Mouse (Mus musculus) kidney, embryonic 16.5 days (tissue): ENCODE results near the gene Cdc42ep4. TPM values are rescaled to one million over a fixed set of nuclear protein-coding genes. Genes with fewer than 3 reads are reported as not detected.

Source experiments
- ATAC-seq: fragments of 200-750 bp; cut with Nextera tagmentation; 2 replicates; pipeline ENCODE4 v1.8.0; 2017; ENCODE audit warnings: moderate TSS enrichment; ENCODE audit not compliant: low FRiP score, low TSS enrichment
- H3K27ac ChIP-seq: fragments of 300-500 bp; sonication (generic); 2 replicates; pipeline ENCODE4 v1.5.1; 2014; ENCODE audit warnings: low read length
- H3K27me3 ChIP-seq: fragments of 300-500 bp; sonication (generic); 2 replicates; pipeline ENCODE4 v1.6.1; 2014; ENCODE audit warnings: low read length, control low read depth, mixed read lengths; ENCODE audit not compliant: insufficient read depth
- H3K36me3 ChIP-seq: fragments of 300-500 bp; sonication (generic); 2 replicates; pipeline ENCODE4 v1.6.1; 2014; ENCODE audit warnings: low read length, control low read depth, mixed read lengths; ENCODE audit not compliant: insufficient read depth
- H3K4me1 ChIP-seq: fragments of 300-500 bp; sonication (generic); 2 replicates; pipeline ENCODE4 v1.6.1; 2014; ENCODE audit warnings: low read length, control low read depth, mixed read lengths; ENCODE audit not compliant: insufficient read depth
- H3K4me2 ChIP-seq: fragments of 300-500 bp; sonication (generic); replicated peaks from 2 replicates; pipeline ENCODE4 v1.6.1; 2014; ENCODE audit warnings: low read depth, low read length
- H3K4me3 ChIP-seq: fragments of 300-500 bp; sonication (generic); 2 replicates; pipeline ENCODE4 v1.5.1; 2014; ENCODE audit warnings: mild to moderate bottlenecking, low read length
- H3K9ac ChIP-seq: fragments of 300-500 bp; sonication (generic); replicated peaks from 2 replicates; pipeline ENCODE4 v1.6.1; 2014; ENCODE audit warnings: low read length
- H3K9me3 ChIP-seq: fragments of 300-500 bp; sonication (generic); 2 replicates; pipeline ENCODE4 v1.6.1; 2016; ENCODE audit warnings: low read length, control low read depth
- WGBS: fragments of 180-500 bp; shearing (Covaris S2); extraction: QIAGEN DNeasy Blood & Tissue Kit; methylation state at CpG from one replicate; pipeline ENCODE4 v1.1.7; 2014; 5-methylcytosine and 5-hydroxymethylcytosine counted together
- polyA plus RNA-seq: library from polyadenylated mRNA; unstranded; fragments of >200 nt; fragmentation: Nextera tagmentation; extraction: Ambion mirVana; gene quantifications from 2 replicates; pipeline ENCODE4 v1.2.1, GENCODE M21; 2015

Gene Cdc42ep4
- 73.9 and 74.5 TPM in 2 replicates for polyA plus RNA-seq

- H3K36me3 ChIP-seq = no peaks in the 10 kb centered on the region
- peaks cover 43% of the 10 kb centered on the region for H3K4me1 ChIP-seq
- H3K9ac ChIP-seq = peak within 1 kb of the TSS; percentile 84
- WGBS = under 1% methylated on average over 44 of the region's 44 CpGs
- peak; percentile 83 for ATAC-seq
- H3K4me3 ChIP-seq = peak within 1 kb of the TSS; percentile 84
- no peaks in the 10 kb centered on the region for H3K27me3 ChIP-seq
- H3K9me3 ChIP-seq = no peaks in the 10 kb centered on the region
- peak within 1 kb of the TSS; percentile 82 for H3K4me2 ChIP-seq
- H3K27ac ChIP-seq = peak within 1 kb of the TSS; percentile 94
Measured at GRCm38 (mm10) chr11:113751484-113752084, at the start of gene Cdc42ep4. Gene Cdc42ep4, minus strand, starts transcription at chr11:113751881.

DNA sequence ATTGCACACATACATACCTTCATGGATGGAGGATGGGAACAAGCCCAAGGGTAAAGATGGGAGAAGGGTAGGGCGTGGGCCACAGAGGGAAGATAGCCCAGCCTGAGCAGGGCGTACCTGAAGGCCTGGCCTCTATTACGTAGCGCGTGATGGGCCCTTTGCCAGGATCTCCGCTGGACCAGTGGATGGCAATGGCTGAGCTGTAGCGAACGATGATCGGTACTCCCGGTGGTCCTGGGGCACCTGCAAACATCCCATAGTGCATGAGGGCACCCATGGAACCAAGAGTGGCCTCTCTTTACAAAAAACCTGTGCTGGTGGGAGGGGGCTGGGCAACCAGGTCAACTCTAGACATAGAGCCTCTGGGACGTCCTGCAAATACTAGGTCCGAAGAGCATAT, 48.3 kb upstream of the Cdc42ep4 start:
- 94% methylated on average over 12 of the region's 12 CpGs for WGBS
- Histone ChIP-seq H3K9me3 (no peaks in the 10 kb centered on the region), H3K4me3 (no peak overlapping the region), H3K27me3 (no peaks in the 10 kb centered on the region), H3K4me1 (peaks cover 41% of the 10 kb centered on the region), H3K36me3 (0 out of 2 replicates have a peak, but pooled peaks cover 3% of the 10 kb centered on the region), H3K9ac (no peak overlapping the region), H3K27ac (no peak overlapping the region), H3K4me2 (no peak overlapping the region)
- no peak for ATAC-seq

GRCm38 (mm10) chr11:113799041-113799447, 47.4 kb upstream of the Cdc42ep4 start:
- Histone ChIP-seq H3K4me2 (no peak overlapping the region), H3K36me3 (0 out of 2 replicates have a peak, but pooled peaks cover 3% of the 10 kb centered on the region), H3K27me3 (no peaks in the 10 kb centered on the region), H3K27ac (no peak overlapping the region), H3K9me3 (no peaks in the 10 kb centered on the region), H3K9ac (no peak overlapping the region), H3K4me1 (peaks cover 41% of the 10 kb centered on the region), H3K4me3 (no peak overlapping the region)
- ATAC-seq = no peak
- WGBS = 50% methylated on average over 14 of the region's 14 CpGs

DNA sequence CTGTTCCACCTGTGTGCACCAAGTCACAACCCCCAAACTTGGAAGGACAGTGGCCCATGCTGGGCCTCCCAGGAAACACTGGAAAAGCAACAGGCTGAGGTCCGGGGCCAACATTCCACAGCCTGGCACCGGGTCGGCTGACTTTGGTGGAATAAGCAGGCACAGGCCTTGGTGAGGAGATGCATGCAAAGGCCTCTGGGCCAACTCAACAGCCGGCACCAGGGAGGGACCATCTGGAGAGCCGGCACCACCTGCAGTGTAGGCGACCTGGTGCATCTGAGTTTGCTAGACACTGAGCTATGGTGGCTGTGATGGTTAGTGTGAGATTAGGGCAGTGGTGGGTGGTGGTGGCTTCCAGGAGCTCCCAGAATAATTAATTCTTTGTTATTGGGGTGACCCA, 46.3 kb upstream of the Cdc42ep4 start:
- no peak for ATAC-seq
- peaks cover 38% of the 10 kb centered on the region for H3K4me1 ChIP-seq
- H3K4me3 ChIP-seq = no peak overlapping the region
- H3K4me2 ChIP-seq = no peak overlapping the region
- 60% methylated on average over 6 of the region's 6 CpGs for WGBS
- no peak overlapping the region for H3K27ac ChIP-seq
- H3K9me3 ChIP-seq = no peaks in the 10 kb centered on the region
- 0 out of 2 replicates have a peak, but pooled peaks cover 3% of the 10 kb centered on the region for H3K36me3 ChIP-seq
- H3K27me3 ChIP-seq = no peaks in the 10 kb centered on the region
- no peak overlapping the region for H3K9ac ChIP-seq

DNA sequence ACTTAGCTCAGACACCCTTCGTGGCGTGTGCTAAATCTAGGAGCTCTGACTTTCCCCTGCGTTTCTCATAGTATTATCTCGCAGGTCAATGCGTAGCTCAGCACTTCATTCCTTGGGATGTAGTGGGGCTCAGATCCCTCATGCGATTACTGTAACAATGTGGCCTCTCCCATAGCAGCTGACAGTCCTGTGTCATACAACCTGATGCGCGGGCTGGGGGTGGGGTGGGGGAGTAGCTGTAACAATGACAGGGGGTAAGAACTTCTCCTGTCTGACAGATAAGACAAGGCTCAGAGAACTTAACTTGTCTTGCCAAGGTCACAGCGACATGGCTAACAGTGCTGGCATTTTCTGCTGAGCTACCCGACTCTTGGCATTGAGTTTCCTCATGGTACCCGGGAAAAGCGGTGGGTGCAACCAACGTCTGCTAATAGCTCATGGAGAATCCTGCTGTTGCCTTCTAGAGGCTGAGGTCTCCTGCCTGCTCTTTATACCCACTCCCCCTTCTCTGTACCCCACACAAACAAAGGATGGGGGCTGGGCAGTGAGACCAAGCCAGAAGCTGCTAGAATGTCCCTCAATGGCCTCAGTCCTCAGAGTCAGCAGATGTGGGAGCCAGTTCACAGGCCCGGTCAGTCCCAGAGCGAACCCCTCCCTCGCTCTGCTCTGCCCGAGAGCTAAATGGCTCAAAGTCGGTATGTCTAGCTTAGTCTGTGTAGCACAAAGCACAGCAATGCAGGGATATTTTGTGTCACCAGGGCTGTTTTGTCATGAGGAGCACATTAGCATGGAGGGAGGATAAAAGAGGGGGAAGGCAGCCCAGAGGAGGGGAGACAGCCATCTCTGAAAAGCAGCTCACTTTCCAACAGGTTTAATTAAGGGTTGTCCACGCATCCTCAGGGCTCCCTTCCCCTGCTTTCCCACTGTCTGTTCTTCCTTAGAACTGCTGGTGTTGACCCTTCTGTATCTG, 45.6 kb upstream of the Cdc42ep4 start:
- Histone ChIP-seq H3K27ac (no peak overlapping the region), H3K9ac (no peak overlapping the region), H3K4me1 (peaks cover 31% of the 10 kb centered on the region), H3K36me3 (0 out of 2 replicates have a peak, but pooled peaks cover 3% of the 10 kb centered on the region), H3K4me3 (no peak overlapping the region), H3K4me2 (no peak overlapping the region), H3K9me3 (no peaks in the 10 kb centered on the region), H3K27me3 (no peaks in the 10 kb centered on the region)
- WGBS = 46% methylated on average over 19 of the region's 19 CpGs
- ATAC-seq = no peak

DNA sequence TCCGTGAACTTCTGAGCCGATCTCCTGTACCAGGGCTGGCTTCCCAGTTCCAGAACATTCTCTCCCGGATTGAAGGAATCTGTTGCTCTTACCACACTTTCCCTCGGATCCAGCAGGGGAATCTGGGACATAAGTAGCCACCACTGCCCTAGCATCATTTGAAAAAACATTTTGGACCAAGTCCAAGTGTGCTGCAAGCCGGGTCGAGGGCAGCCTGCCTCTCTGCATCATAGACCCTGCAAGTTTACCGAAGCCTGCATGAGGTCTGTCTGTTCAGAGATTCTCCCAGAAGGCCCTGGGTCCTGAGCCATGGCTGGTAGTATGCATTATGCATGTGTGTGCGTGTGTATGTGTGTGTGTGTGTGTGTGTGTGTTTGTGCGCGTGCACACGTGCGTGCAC, 44.2 kb upstream of the Cdc42ep4 start:
- Histone ChIP-seq H3K4me1 (peaks cover 33% of the 10 kb centered on the region), H3K36me3 (0 out of 2 replicates have a peak, but pooled peaks cover 3% of the 10 kb centered on the region), H3K4me2 (no peak overlapping the region), H3K9ac (no peak overlapping the region), H3K4me3 (no peak overlapping the region), H3K9me3 (no peaks in the 10 kb centered on the region), H3K27ac (no peak overlapping the region), H3K27me3 (no peaks in the 10 kb centered on the region)
- WGBS = 81% methylated on average over 12 of the region's 12 CpGs
- no peak for ATAC-seq

DNA sequence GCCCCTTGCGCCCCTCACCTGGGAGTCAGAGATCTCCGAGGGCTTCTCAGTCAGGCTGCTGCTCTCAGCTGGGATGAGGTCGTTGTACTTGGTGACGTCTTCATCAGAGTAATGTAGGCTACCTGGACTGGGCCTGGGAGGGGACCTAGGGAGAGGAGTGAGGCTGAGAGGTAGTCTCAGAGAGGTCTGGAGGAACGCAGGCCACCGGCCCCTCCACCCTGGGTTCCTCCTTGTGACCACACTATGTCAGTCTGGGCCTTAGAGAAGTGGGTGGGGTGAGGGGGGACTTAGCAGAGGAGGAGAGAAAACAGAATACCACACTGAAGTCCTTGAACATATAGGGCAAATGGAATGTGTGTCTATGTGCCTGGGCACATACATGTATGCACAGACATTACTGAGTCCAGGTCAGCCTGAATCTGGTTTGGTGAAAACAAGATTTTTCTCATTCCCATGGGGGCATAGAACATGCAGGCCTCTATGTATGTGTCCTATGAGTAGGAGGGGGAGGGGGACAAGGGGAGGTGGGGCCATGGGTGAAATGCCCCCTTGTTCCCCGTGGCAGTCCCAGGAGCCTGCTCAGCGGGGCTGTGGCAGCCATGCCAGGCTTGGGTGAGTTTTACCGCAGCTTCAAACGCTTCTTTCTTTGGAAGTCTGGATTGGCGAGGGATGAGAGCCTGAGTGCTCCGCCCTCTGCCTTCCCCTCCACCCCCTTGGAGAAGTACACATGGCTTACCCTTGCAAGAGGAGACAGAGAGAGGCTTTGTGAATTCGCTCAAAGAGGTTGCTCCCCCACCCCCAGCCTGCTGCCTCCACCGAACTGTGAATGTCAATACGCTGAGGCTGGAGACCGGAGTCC, 39.9 kb upstream of the Cdc42ep4 start:
- H3K4me2 ChIP-seq = no peak overlapping the region
- peak; percentile 57 for ATAC-seq
- H3K9ac ChIP-seq = no peak overlapping the region; the same call in none of the 2 replicates
- H3K27me3 ChIP-seq = no peaks in the 10 kb centered on the region
- H3K4me1 ChIP-seq = peaks cover 33% of the 10 kb centered on the region
- H3K9me3 ChIP-seq = no peaks in the 10 kb centered on the region
- no peak overlapping the region for H3K4me3 ChIP-seq
- H3K27ac ChIP-seq = 0 out of 2 replicates have a peak overlapping the region, but pooled peaks have one; percentile 25
- WGBS = 43% methylated on average over 16 of the region's 16 CpGs
- no peaks in the 10 kb centered on the region for H3K36me3 ChIP-seq

DNA sequence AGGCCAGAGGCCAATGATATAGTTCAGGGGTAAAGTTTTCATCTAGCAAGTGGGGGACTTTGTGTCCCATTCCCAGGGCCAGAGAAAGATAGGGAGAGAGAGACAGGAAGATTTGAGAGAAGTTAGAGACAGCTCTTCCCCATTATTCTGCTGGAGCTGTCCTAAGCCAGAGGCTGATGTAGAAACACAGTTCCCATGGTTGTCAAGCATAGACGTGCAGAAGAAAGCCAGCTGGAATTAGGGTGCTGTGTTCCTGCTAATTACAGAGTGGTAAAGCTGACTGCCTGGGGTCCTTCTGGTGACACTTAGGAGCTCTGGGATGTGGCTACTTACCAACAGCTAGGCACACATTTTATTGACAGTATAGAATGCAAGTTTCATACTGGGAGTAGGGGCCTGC, 37.4 kb upstream of the Cdc42ep4 start:
- Histone ChIP-seq H3K27ac (peak overlapping the region; percentile 54), H3K4me1 (peaks cover 56% of the 10 kb centered on the region), H3K9me3 (no peaks in the 10 kb centered on the region), H3K4me3 (no peak overlapping the region), H3K9ac (no peak overlapping the region), H3K36me3 (no peaks in the 10 kb centered on the region), H3K4me2 (no peak overlapping the region), H3K27me3 (no peaks in the 10 kb centered on the region)
- no peak for ATAC-seq
- 38% methylated on average over 1 of the region's 1 CpGs for WGBS

DNA sequence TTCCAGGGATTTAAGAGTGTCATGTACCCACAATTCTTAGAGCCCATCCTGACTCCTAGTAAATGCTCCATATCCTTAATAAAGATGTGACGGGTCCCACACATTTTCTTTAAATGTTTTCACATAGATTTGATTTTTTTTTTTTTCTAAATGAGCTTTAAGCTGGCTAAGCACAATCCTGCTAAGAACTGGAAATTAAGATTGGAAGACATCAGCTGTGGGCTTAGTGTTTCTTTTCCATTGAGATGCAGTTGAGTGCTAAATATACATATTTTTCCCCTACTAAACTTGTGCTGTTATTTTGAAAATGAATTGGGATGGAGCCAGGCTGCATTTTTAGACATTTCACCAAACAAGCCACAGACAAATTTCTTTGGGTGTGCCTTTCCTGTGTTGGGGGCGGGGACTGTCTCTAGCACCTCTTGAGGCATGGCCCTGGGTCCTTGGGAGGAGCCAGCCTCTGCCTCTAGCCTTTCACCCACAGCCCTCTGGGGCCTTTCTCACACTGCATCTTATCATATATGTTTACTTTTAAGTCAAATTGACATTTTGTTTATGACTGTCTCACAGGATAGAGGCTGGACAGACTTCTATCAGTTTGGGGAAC, 36.6 kb upstream of the Cdc42ep4 start:
- no peaks in the 10 kb centered on the region for H3K9me3 ChIP-seq
- H3K4me1 ChIP-seq = peaks cover 56% of the 10 kb centered on the region
- H3K36me3 ChIP-seq = no peaks in the 10 kb centered on the region
- no peak overlapping the region for H3K9ac ChIP-seq
- H3K27ac ChIP-seq = peak overlapping the region; percentile 52
- no peak for ATAC-seq
- no peaks in the 10 kb centered on the region for H3K27me3 ChIP-seq
- H3K4me3 ChIP-seq = no peak overlapping the region
- WGBS = 63% methylated on average over 2 of the region's 2 CpGs
- no peak overlapping the region for H3K4me2 ChIP-seq
